Mouse (Mus musculus): Measurements from ENCODE around the gene Gigyf1. TPM values are rescaled to one million over a fixed set of nuclear protein-coding genes. Genes with fewer than 3 reads are reported as not detected.

Gene Gigyf1
- total RNA-seq (2014; rRNA removed) (21.1 and 25.2 TPM in 2 replicates), polyA plus RNA-seq (2015; fragmentation: Nextera tagmentation; extraction: Ambion mirVana) (6.1 and 10.6 TPM in 2 replicates)

DNA sequence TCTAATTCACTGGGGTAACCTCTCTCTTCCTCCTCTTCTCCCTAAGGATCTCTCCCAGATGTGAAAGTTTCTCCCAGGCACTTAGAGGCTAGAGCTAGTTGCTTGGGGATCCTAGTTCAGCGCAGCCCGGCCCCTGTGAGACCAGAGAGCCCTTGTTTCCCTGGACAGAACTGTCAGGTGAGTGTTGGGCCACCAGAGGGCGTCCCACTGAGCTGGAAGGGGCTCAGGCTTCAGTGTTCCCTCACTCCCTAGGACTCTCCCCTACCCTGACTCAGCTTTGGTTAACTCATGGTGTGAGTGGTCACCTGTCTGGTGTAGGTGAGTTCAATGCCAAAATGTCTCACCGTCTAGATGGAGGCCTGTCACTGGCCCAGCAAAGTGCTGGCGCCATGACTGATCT lies at the start of gene Gigyf1:
Gigyf1 (plus strand) TSS at position 113 of the 400 bp plus-strand sequence.
- Histone ChIP-seq H3K9me3 (ENCODE audit: low read length) (no peaks in the 10 kb centered on the region), H3K4me1 (ENCODE audit: insufficient read depth) (no peaks in the 10 kb centered on the region), H3K4me3 (ENCODE audit: low read depth, low read length) (no peak within 1 kb of the TSS), H3K36me3 (ENCODE audit: insufficient read depth) (peaks cover 61% of the 10 kb centered on the region), H3K9ac (no peak within 1 kb of the TSS), H3K4me2 (ENCODE audit: low read depth) (no peak within 1 kb of the TSS), H3K27ac (ENCODE audit: low read depth, low read length) (no peak within 1 kb of the TSS), H3K27me3 (ENCODE audit: insufficient read depth, low read length) (no peaks in the 10 kb centered on the region)
- DNase-seq (no peak), ATAC-seq (no peak)
- 78% methylated on average over 5 of the region's 5 CpGs for WGBS
- TF ChIP-seq CTCF (IDR thresholded peaks at IDR 0.05; ENCODE audit: low read depth): peak; percentile 59

DNA sequence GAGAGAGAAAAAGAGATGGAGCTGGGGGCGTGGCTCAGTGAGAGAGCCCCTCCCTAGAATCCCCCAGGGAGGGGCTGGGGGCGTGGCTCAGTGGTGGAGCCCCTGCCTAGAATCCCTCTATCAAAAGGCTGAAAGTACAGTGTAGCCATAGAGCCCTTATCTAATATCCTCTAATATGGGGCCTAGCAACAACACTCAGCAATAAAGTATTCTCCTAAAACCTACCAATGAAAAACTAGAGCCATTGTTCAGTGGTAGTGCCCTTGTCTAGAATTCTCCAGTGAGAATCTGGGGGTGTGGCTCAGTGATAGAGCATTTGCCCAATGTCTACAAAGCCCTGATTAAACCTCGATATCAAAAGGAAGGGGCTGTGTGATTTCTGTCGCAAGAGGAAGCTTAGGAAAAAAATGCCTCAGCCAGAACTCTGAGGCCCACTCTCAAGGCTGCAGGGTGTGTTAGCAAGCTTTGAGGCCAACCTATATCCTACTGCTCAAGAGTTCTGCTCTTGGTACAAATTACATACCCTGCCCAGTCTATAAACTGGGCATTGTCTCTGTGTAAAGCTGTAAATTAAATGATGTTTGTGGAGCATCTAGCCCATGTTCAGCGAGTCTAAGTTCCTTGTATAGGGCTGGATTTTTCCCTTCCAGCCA lies 46.0 kb upstream of the Gigyf1 start:
- H3K27me3 ChIP-seq (ENCODE audit: insufficient read depth, low read length): no peaks in the 10 kb centered on the region
- no peaks in the 10 kb centered on the region for H3K4me1 ChIP-seq (ENCODE audit: insufficient read depth)
- TF ChIP-seq CTCF (IDR thresholded peaks at IDR 0.05; ENCODE audit: low read depth): no peak
- WGBS: 65% methylated on average over 5 of the region's 5 CpGs
- no peak overlapping the region for H3K27ac ChIP-seq (ENCODE audit: low read depth, low read length)
- no peak for ATAC-seq
- H3K9ac ChIP-seq: no peak overlapping the region
- no peak overlapping the region for H3K4me3 ChIP-seq (ENCODE audit: low read depth, low read length)
- DNase-seq: no peak
- H3K4me2 ChIP-seq (ENCODE audit: low read depth): no peak overlapping the region
- H3K36me3 ChIP-seq (ENCODE audit: insufficient read depth): no peaks in the 10 kb centered on the region
- no peaks in the 10 kb centered on the region for H3K9me3 ChIP-seq (ENCODE audit: low read length)

- Histone ChIP-seq H3K9me3 (ENCODE audit: low read length) (no peaks in the 10 kb centered on the region), H3K4me3 (ENCODE audit: low read depth, low read length) (no peak overlapping the region), H3K4me1 (ENCODE audit: insufficient read depth) (no peaks in the 10 kb centered on the region), H3K9ac (no peak overlapping the region), H3K36me3 (ENCODE audit: insufficient read depth) (no peaks in the 10 kb centered on the region), H3K4me2 (ENCODE audit: low read depth) (no peak overlapping the region), H3K27ac (ENCODE audit: low read depth, low read length) (no peak overlapping the region), H3K27me3 (ENCODE audit: insufficient read depth, low read length) (no peaks in the 10 kb centered on the region)
- DNase-seq: no peak
- no peak for ATAC-seq
- WGBS: 26% methylated on average over 2 of the region's 2 CpGs
- TF ChIP-seq CTCF (IDR thresholded peaks at IDR 0.05; ENCODE audit: low read depth): no peak
These were observed 44.0 kb upstream of the Gigyf1 start for GRCm38 (mm10) chr5:137474351-137474750.

GRCm38 (mm10) chr5:137476964-137477363 lies 41.4 kb upstream of the Gigyf1 start, which contains the start of gene Zan:
Gene Zan, minus strand, starts transcription at chr5:137477064.
- Histone ChIP-seq H3K27ac (ENCODE audit: low read depth, low read length) (no peak within 1 kb of the TSS), H3K9me3 (ENCODE audit: low read length) (no peaks in the 10 kb centered on the region), H3K4me2 (ENCODE audit: low read depth) (no peak within 1 kb of the TSS), H3K4me1 (ENCODE audit: insufficient read depth) (no peaks in the 10 kb centered on the region; the same call in 1 of the 2 replicates), H3K36me3 (ENCODE audit: insufficient read depth) (no peaks in the 10 kb centered on the region), H3K4me3 (ENCODE audit: low read depth, low read length) (no peak within 1 kb of the TSS), H3K27me3 (ENCODE audit: insufficient read depth, low read length) (no peaks in the 10 kb centered on the region), H3K9ac (no peak within 1 kb of the TSS)
- no peak for TF ChIP-seq CTCF (IDR thresholded peaks at IDR 0.05; ENCODE audit: low read depth)
- no peak for ATAC-seq
- DNase-seq: no peak
- WGBS: 88% methylated on average over 5 of the region's 5 CpGs

- Histone ChIP-seq H3K4me3 (ENCODE audit: low read depth, low read length) (no peak overlapping the region), H3K9ac (no peak overlapping the region), H3K36me3 (ENCODE audit: insufficient read depth) (no peaks in the 10 kb centered on the region), H3K27ac (ENCODE audit: low read depth, low read length) (no peak overlapping the region), H3K9me3 (ENCODE audit: low read length) (no peaks in the 10 kb centered on the region), H3K27me3 (ENCODE audit: insufficient read depth, low read length) (peaks cover 5% of the 10 kb centered on the region; the same call in 1 of the 2 replicates), H3K4me1 (ENCODE audit: insufficient read depth) (no peaks in the 10 kb centered on the region; the same call in 1 of the 2 replicates), H3K4me2 (ENCODE audit: low read depth) (no peak overlapping the region)
- ATAC-seq: no peak
- DNase-seq: peak; percentile 94
- TF ChIP-seq CTCF (IDR thresholded peaks at IDR 0.05; ENCODE audit: low read depth): peak; percentile 75
These were observed 37.2 kb upstream of the Gigyf1 start for GRCm38 (mm10) chr5:137481138-137481537.

DNA sequence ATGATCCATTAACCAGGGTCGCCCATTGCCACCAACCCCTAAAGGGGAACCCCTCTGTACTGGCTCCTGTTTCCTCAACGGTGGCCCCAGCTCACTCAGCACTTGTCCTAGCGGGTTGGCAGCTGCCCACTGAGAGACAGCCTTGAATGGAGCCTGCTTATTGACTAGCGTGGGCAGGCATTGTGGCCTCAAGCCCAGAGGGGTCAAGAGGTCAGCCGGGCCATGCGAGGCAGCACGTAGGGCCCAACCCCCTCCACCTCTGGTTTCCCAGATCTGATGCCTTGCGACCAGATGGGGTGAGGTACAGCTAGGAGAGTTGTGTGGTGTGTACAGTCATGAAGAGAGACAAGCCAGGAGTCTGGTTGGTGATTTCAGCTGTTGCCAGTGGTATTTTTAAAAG lies 36.5 kb upstream of the Gigyf1 start:
- H3K4me3 ChIP-seq (ENCODE audit: low read depth, low read length): no peak overlapping the region
- H3K4me1 ChIP-seq (ENCODE audit: insufficient read depth): no peaks in the 10 kb centered on the region; the same call in 1 of the 2 replicates
- ATAC-seq: no peak
- no peak overlapping the region for H3K4me2 ChIP-seq (ENCODE audit: low read depth)
- H3K9ac ChIP-seq: no peak overlapping the region
- 16% methylated on average over 8 of the region's 8 CpGs for WGBS
- H3K9me3 ChIP-seq (ENCODE audit: low read length): no peaks in the 10 kb centered on the region
- TF ChIP-seq CTCF (IDR thresholded peaks at IDR 0.05; ENCODE audit: low read depth): no peak
- H3K27ac ChIP-seq (ENCODE audit: low read depth, low read length): no peak overlapping the region
- no peaks in the 10 kb centered on the region for H3K36me3 ChIP-seq (ENCODE audit: insufficient read depth)
- peaks cover 5% of the 10 kb centered on the region for H3K27me3 ChIP-seq (ENCODE audit: insufficient read depth, low read length)
- no peak for DNase-seq

- 6% methylated on average over 30 of the region's 30 CpGs for WGBS
- Histone ChIP-seq H3K4me2 (ENCODE audit: low read depth) (peak overlapping the region; percentile 29), H3K36me3 (ENCODE audit: insufficient read depth) (no peaks in the 10 kb centered on the region), H3K9ac (no peak overlapping the region), H3K27ac (ENCODE audit: low read depth, low read length) (no peak overlapping the region), H3K9me3 (ENCODE audit: low read length) (no peaks in the 10 kb centered on the region), H3K27me3 (ENCODE audit: insufficient read depth, low read length) (peaks cover 5% of the 10 kb centered on the region), H3K4me1 (ENCODE audit: insufficient read depth) (no peaks in the 10 kb centered on the region; the same call in 1 of the 2 replicates), H3K4me3 (ENCODE audit: low read depth, low read length) (peak overlapping the region; percentile 11; the same call in 1 of the 2 replicates)
- DNase-seq (no peak), ATAC-seq (no peak)
- TF ChIP-seq CTCF (IDR thresholded peaks at IDR 0.05; ENCODE audit: low read depth): no peak
These were observed 33.1 kb upstream of the Gigyf1 start for GRCm38 (mm10) chr5:137485071-137485850.

Data from forebrain, postnatal 0 days (tissue).